Mouse (Mus musculus) intestine, embryonic 14.5 days (tissue): ENCODE measurements around the gene Ube2r2. TPM values are rescaled to one million over a fixed set of nuclear protein-coding genes. Genes with fewer than 3 reads are reported as not detected.

Experiments
- ATAC-seq: fragments of 200-750 bp; cut with Nextera tagmentation; replicated peaks from 2 replicates; pipeline ENCODE4 v1.8.0; 2017; ENCODE audit warnings: low read depth, moderate number of reproducible peaks, moderate TSS enrichment, moderate library complexity; ENCODE audit not compliant: low FRiP score, low TSS enrichment
- DNase-seq: peaks from one replicate; pipeline ENCODE4 v3.0.0-alpha.2; 2018; ENCODE audit warnings: low spot score
- H3K27ac ChIP-seq: fragments of 300-500 bp; sonication (generic); 2 replicates; pipeline ENCODE4 v1.5.1; 2014; ENCODE audit warnings: low read depth, mild to moderate bottlenecking, control low read depth
- H3K27me3 ChIP-seq: fragments of 300-500 bp; sonication (generic); replicated peaks from 2 replicates; pipeline ENCODE4 v1.6.1; 2014; ENCODE audit warnings: low read length, control low read depth; ENCODE audit not compliant: control insufficient read depth, insufficient read depth
- H3K36me3 ChIP-seq: fragments of 300-500 bp; sonication (generic); 2 replicates; pipeline ENCODE4 v1.6.1; 2014; ENCODE audit warnings: low read length, control low read depth; ENCODE audit not compliant: control insufficient read depth, insufficient read depth
- H3K4me1 ChIP-seq: fragments of 300-500 bp; sonication (generic); replicated peaks from 2 replicates; pipeline ENCODE4 v1.6.1; 2014; ENCODE audit warnings: low read length, control low read depth, mixed read lengths; ENCODE audit not compliant: control insufficient read depth, insufficient read depth
- H3K4me2 ChIP-seq: fragments of 300-500 bp; sonication (generic); 2 replicates; pipeline ENCODE4 v1.6.1; 2014; ENCODE audit warnings: low read length
- H3K4me3 ChIP-seq: fragments of 300-500 bp; sonication (generic); 2 replicates; pipeline ENCODE4 v1.5.1; 2014; ENCODE audit warnings: low read depth, low read length, control low read depth, mixed read lengths
- H3K9ac ChIP-seq: fragments of 300-500 bp; sonication (generic); 2 replicates; pipeline ENCODE4 v1.6.1; 2014; ENCODE audit warnings: mild to moderate bottlenecking, low read length
- H3K9me3 ChIP-seq: fragments of 300-500 bp; sonication (generic); 2 replicates; pipeline ENCODE4 v1.6.1; 2016; ENCODE audit warnings: low read length, control low read depth; ENCODE audit not compliant: control insufficient read depth
- WGBS: fragments of 180-500 bp; shearing (Covaris S2); extraction: QIAGEN DNeasy Blood & Tissue Kit; methylation state at CpG from one replicate; pipeline ENCODE4 v1.1.7; 2014; 5-methylcytosine and 5-hydroxymethylcytosine counted together
- polyA plus RNA-seq: library from polyadenylated mRNA; unstranded; fragments of >200 nt; fragmentation: Nextera tagmentation; extraction: Ambion mirVana; gene quantifications from 2 replicates; pipeline ENCODE4 v1.2.1, GENCODE M21; 2014

Ube2r2 gene
- polyA plus RNA-seq, 1 experiment from 2014 or later = 82.5 TPM

DNA sequence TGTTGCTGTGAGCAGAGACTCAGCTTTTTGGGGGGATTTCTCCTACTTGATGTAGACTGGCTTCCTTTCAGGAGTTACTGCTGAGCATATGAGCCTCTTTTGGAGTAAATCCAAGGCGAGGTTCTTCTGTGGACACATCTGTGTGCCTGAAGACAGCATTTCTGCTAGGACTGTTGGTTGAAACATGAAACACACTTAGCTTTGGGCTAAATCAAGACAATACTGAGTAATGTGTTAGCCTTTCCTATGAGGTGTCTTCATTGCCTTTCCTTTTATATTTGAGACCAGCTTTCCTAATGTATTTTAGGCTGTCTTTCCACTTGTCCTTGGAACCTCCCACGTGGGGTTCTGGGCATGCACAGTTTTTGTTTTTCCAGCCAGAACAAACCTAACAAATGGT lies 39.1 kb downstream of the Ube2r2 start:
- ATAC-seq (no peak), DNase-seq (no peak)
- no peak overlapping the region for H3K4me3 ChIP-seq
- no peak overlapping the region for H3K4me2 ChIP-seq
- no peak overlapping the region for H3K9ac ChIP-seq
- H3K27me3 ChIP-seq = no peaks in the 10 kb centered on the region
- no peaks in the 10 kb centered on the region for H3K4me1 ChIP-seq
- no peak overlapping the region for H3K27ac ChIP-seq
- WGBS = 84% methylated on average over 2 of the region's 2 CpGs
- H3K9me3 ChIP-seq = no peaks in the 10 kb centered on the region
- H3K36me3 ChIP-seq = peaks cover 49% of the 10 kb centered on the region

DNA sequence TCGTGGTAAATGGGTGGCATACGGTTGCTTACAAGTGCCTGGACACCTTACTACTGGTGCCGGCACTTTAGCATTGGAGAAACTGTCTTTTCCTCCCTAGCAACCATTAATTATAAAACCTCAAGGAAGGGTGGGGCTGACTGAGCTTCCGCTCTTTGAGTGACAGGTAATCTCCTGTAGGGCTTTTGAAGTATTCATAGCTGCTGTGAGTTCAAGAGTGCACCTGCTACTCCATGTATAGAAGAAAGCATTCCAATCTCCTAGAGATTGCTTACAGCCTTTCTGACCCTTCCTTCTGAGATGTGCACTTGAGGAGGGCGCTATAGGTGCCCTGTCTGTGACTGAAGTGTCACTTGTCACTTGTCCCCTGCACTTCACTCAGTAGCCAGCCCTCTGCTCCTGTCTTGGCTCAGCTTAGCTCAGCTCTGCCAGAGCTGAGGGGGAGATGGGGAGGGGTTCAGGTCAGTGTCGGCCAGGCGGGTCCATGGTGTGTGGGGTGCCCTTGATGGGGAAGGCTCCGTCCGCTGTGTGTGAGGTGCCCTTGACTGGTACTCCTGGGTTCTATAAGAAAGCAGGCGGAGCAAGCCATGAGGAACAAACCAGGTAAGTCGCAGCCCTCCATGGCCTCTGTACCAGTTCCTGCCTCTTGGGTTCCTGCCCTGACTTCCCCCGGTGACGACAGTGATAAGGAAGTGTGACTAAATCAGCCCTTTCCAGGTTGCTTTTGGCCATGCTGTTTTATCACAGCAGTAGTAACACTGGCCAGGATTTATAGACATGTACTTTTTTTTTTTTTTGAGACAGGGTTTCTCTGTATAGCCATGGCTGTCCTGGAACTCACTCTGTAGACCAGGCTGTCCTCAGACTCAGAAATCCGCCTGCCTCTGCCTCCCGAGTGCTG lies 44.5 kb downstream of the Ube2r2 start:
- Histone ChIP-seq H3K4me3 (no peak overlapping the region), H3K36me3 (peaks cover 59% of the 10 kb centered on the region), H3K9me3 (no peaks in the 10 kb centered on the region), H3K9ac (no peak overlapping the region), H3K27me3 (no peaks in the 10 kb centered on the region), H3K4me2 (no peak overlapping the region), H3K27ac (no peak overlapping the region), H3K4me1 (no peaks in the 10 kb centered on the region)
- DNase-seq = no peak
- WGBS = 88% methylated on average over 15 of the region's 15 CpGs
- ATAC-seq = no peak

DNA sequence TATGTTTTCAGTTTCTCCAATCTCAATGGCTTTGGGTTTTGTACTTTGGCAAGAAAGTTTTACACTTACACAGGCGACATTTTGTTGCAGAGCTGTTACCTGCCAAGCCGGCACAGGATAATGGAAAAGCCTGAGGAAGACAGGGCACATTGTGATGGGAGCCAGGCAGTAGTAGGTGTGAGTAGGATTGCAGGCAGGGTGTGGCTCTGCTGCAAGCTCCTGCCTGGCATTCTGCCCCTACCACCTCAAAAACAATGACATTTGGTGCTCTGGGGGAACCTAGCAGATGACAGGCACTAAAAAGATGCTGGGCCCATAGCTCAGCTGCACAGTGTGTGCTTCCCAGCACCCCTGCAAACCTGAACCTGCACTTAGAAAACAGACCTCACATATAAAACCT lies 54.3 kb downstream of the Ube2r2 start:
- H3K4me2 ChIP-seq = no peak overlapping the region
- H3K27me3 ChIP-seq = no peaks in the 10 kb centered on the region
- H3K4me3 ChIP-seq = no peak overlapping the region
- H3K9ac ChIP-seq = no peak overlapping the region
- DNase-seq (no peak), ATAC-seq (no peak)
- H3K9me3 ChIP-seq = no peaks in the 10 kb centered on the region
- peaks cover 78% of the 10 kb centered on the region for H3K36me3 ChIP-seq
- no peak overlapping the region for H3K27ac ChIP-seq
- 78% methylated on average over 2 of the region's 2 CpGs for WGBS
- H3K4me1 ChIP-seq = no peaks in the 10 kb centered on the region

DNA sequence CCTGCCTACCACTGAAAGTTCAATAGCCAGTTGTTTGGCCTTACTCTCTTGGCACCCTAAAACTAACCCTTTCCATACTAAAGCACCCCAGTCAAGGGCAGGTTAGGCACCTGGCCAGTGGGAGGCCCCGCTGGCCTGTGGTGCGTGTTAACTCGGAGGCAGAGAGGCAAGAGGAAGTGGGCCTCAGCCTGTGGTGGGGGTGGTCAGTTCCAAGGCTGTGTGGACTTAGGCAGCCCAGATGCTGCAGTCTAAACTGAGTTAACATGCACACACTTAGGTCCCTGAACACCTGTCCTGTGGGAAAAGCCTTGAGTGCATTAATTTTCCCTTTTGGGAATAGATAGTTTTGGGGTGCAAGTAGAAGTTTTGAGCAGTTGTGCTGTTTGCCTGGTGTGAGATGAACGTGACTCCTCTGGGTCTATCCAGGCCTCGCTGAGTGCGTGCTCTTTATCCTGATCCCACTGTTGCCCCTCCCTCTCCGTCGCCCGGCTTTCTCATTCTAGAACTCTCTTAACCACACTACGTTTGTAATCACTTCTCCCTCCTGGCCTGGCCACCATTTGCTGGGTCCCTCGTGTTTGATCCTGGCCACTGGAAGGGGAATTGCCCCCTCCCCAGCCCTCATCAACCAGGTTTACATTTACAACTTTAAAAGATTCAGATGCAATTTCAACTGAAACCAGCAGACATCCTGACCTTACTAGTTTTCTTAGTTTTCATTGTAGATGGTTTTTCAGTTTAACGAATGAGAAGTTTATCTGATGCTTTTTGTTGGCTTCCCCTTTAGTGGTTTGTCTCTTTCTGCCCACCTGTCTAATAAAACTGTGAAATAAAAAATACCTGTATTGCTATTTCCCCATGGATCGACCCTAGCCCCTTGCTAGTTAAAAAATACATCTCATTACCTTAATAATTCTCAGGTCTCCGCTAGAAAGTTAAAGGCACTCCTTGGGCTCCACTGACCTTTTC lies 57.3 kb downstream of the Ube2r2 start:
- no peak for DNase-seq
- ATAC-seq = no peak
- H3K27me3 ChIP-seq = no peaks in the 10 kb centered on the region
- peaks cover 93% of the 10 kb centered on the region for H3K36me3 ChIP-seq
- H3K4me1 ChIP-seq = no peaks in the 10 kb centered on the region
- WGBS = 66% methylated on average over 14 of the region's 14 CpGs
- no peaks in the 10 kb centered on the region for H3K9me3 ChIP-seq
- no peak overlapping the region for H3K4me2 ChIP-seq
- H3K27ac ChIP-seq = no peak overlapping the region
- no peak overlapping the region for H3K4me3 ChIP-seq
- H3K9ac ChIP-seq = no peak overlapping the region

DNA sequence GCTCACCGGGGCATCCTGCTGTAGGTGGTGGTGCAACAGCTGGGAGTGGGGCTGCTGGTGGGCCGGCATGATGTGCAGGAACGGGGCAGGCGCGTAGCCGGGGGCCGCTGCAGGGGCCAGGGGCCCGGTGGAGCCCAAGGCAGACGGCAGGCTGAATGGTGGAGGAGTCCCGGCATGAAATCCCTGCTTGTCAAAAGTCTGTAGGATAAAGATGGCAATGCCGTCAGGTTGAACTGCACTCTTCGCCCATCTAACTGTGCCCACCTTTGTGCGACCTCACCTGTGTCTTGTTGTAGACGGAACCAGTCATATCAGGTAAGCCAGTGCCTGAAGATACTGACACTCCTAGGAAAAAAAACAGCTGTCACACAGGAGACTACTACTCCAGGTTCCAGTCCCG lies 59.8 kb downstream of the Ube2r2 start:
- WGBS = 90% methylated on average over 15 of the region's 15 CpGs
- peaks cover 98% of the 10 kb centered on the region for H3K36me3 ChIP-seq
- H3K9me3 ChIP-seq = no peaks in the 10 kb centered on the region

DNA sequence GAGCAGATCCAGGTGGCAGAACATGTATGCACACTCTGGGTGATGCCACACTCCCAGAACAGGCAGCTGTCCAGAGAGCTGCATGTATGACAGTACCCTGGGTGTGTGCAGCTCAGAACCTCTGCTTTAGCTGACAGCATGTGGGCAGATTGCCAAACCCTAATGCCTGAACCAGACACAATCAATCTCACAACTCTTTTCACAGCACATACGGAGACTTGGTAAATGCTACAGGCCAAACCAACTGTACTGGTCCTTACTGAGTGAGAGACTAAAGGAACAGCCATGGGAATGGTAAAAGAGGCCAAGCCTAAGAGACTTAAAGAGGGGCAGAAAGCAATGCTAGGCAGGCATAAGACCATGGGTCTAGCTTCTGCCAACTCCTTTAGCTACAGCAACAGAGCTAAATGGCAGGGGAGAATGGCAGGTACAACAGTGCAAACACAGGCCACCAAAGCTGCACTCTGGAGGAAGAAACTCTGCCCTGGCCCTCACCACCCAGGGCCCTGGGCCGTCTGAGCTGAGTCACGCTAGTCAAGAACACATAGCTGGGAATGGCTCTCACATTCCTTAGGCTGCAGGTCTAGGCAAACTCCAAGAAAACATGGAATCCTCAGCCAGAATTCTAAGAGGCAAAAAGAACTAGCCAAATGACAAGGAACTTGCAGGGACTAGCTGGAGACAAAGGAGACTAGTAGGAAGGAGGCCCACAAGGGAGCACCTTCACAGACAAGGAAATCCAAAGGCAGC lies 61.5 kb downstream of the Ube2r2 start:
- Histone ChIP-seq H3K27me3 (no peaks in the 10 kb centered on the region), H3K4me3 (no peak overlapping the region), H3K4me2 (no peak overlapping the region), H3K9me3 (no peaks in the 10 kb centered on the region), H3K4me1 (no peaks in the 10 kb centered on the region), H3K9ac (no peak overlapping the region), H3K36me3 (peaks cover 98% of the 10 kb centered on the region), H3K27ac (no peak overlapping the region)
- DNase-seq (no peak), ATAC-seq (no peak)
- WGBS = 55% methylated on average over 3 of the region's 3 CpGs

More for the DNA sequence above, 59.8 kb downstream of the Ube2r2 start:
- Histone ChIP-seq H3K27me3 (no peaks in the 10 kb centered on the region), H3K4me2 (no peak overlapping the region), H3K9ac (no peak overlapping the region), H3K4me3 (no peak overlapping the region), H3K4me1 (no peaks in the 10 kb centered on the region), H3K27ac (no peak overlapping the region)
- ATAC-seq (no peak), DNase-seq (no peak)

DNA sequence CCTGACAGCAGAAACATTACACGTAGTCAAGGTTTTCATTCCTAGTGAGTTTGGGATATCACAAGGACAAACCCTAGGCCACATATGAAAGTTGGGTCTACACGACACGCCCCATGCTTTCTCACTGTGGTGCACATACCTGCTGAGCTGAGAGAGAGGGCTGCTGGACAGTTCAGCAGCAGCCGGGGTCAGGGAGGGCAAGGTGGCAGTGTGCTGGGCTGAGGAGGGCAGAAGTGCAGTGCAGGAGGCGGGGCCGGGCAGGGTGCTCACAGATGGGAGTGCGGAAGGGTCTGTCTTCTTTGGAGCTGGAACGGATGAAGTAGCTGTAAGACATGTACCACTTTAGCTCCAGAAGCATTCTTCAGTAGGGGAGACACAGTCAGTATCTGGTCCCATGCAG lies 66.6 kb downstream of the Ube2r2 start:
- 92% methylated on average over 8 of the region's 8 CpGs for WGBS
- Histone ChIP-seq H3K36me3 (peaks cover 96% of the 10 kb centered on the region), H3K9ac (no peak overlapping the region), H3K27me3 (no peaks in the 10 kb centered on the region), H3K9me3 (no peaks in the 10 kb centered on the region), H3K27ac (no peak overlapping the region), H3K4me3 (no peak overlapping the region), H3K4me1 (no peaks in the 10 kb centered on the region), H3K4me2 (no peak overlapping the region)
- ATAC-seq (no peak), DNase-seq (no peak)

DNA sequence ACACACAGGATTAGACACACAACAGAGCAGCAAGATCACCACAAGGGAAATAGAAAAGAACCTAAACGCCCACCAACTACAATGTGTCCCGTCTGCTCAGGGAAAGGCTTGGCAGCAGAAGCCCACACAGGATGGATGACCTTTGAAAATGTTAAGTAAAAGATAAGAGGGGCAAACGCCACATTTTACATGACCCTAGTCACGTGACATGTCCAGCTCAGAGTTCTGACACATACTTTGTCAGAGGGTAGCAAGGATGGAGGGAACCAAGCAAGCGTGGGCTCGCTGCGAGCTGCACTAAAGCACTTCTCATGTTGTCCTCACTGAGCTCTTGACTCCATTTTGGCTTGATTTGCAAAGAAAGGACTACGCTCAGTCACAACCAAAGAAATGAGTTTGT lies 70.2 kb downstream of the Ube2r2 start:
- DNase-seq = no peak
- H3K4me3 ChIP-seq = no peak overlapping the region
- WGBS = 91% methylated on average over 8 of the region's 8 CpGs

More for the DNA sequence above, 70.2 kb downstream of the Ube2r2 start:
- Histone ChIP-seq H3K4me2 (no peak overlapping the region), H3K9me3 (no peaks in the 10 kb centered on the region), H3K27me3 (no peaks in the 10 kb centered on the region), H3K9ac (no peak overlapping the region), H3K4me1 (no peaks in the 10 kb centered on the region), H3K27ac (no peak overlapping the region), H3K36me3 (peaks cover 96% of the 10 kb centered on the region)
- ATAC-seq = no peak
